Mouse (Mus musculus) testis, postnatal 10 days (tissue): ENCODE results near the gene Zic3.

ENCODE experiments used
- DNase-seq: peaks from one replicate; pipeline ENCODE4 v3.0.0; 2021; ENCODE audit warnings: low spot score

Zic3 gene

GRCm38 (mm10) chrX:58022400-58022799, at the start of gene Zic3:
Gene Zic3, plus strand, starts transcription at chrX:58022700.
- no peak for DNase-seq

GRCm38 (mm10) chrX:57982351-57982750, 40.1 kb upstream of the Zic3 start:
- DNase-seq, result no peak

- no peak for DNase-seq
Measured at GRCm38 (mm10) chrX:57987455-57988109, 34.9 kb upstream of the Zic3 start.

- DNase-seq, result no peak
Measured at GRCm38 (mm10) chrX:58013391-58013790, 9.1 kb upstream of the Zic3 start.

GRCm38 (mm10) chrX:58014093-58014492, 8.4 kb upstream of the Zic3 start:
- DNase-seq, result no peak

GRCm38 (mm10) chrX:58014761-58015160, 7.7 kb upstream of the Zic3 start:
- DNase-seq, result no peak

- no peak for DNase-seq
Measured at GRCm38 (mm10) chrX:58015336-58015945, 7.1 kb upstream of the Zic3 start.

- DNase-seq, result no peak
Measured at GRCm38 (mm10) chrX:58018720-58019119, 3.8 kb upstream of the Zic3 start.

- peak; percentile 44 for DNase-seq
Measured at GRCm38 (mm10) chrX:58019257-58019953, 3.1 kb upstream of the Zic3 start.

GRCm38 (mm10) chrX:58027631-58028030, 5.1 kb downstream of the Zic3 start:
- DNase-seq, result no peak

- DNase-seq, result no peak
Measured at GRCm38 (mm10) chrX:58028082-58028481, 5.6 kb downstream of the Zic3 start.

GRCm38 (mm10) chrX:58028858-58029257, 6.4 kb downstream of the Zic3 start:
- no peak for DNase-seq

GRCm38 (mm10) chrX:58030100-58030834, 7.8 kb downstream of the Zic3 start:
- DNase-seq, result peak; percentile 53

- no peak for DNase-seq
Measured at GRCm38 (mm10) chrX:58030835-58031670, 8.6 kb downstream of the Zic3 start.

- no peak for DNase-seq
Measured at GRCm38 (mm10) chrX:58031671-58032605, 9.4 kb downstream of the Zic3 start.

- no peak for DNase-seq
Measured at GRCm38 (mm10) chrX:58032622-58033021, 10.1 kb downstream of the Zic3 start.

- DNase-seq, result no peak
Measured at GRCm38 (mm10) chrX:58033521-58033920, 11.0 kb downstream of the Zic3 start.

- DNase-seq, result peak; percentile 49
Measured at GRCm38 (mm10) chrX:58038061-58039007, 15.8 kb downstream of the Zic3 start.

GRCm38 (mm10) chrX:58039703-58040102, 17.2 kb downstream of the Zic3 start:
- no peak for DNase-seq
